ENCODE assay signal across 7 mouse cellular contexts in the genomic region with DNA sequence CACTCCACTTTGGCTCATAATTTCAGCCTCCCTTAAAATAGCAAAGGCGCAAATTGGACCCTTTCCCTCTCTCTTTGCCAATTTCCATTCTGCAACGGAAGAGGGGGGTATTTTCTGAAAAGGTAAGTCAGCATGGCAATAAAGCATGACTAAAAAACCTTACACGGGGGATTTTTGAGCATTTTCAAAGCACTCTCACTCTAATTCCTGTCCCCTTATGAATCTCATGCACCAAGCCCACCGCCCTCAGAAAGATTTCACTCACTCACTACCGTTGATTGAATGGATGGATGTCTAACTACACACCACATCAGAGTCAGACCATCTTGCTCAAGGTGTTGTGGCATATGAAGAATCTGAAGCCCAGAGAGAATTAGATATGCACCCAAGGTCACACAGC. TPM values are rescaled to one million over a fixed set of nuclear protein-coding genes. Genes with fewer than 3 reads are reported as not detected.
DNase-seq lines count a peak whose midpoint lies in the region; ATAC-seq and TF ChIP-seq lines count a peak whose summit lies in the region.

Hs6st2 (minus strand) TSS at position 101 of the 400 bp plus-strand sequence.

- no peak within 1 kb of the TSS for H3K27ac ChIP-seq in left cerebral cortex, adult 2 months
- peak within 1 kb of the TSS; percentile 54 for H3K27ac ChIP-seq in forebrain, embryonic 14.5 days (ENCODE audit: low read depth, low read length)
- peak within 1 kb of the TSS; percentile 71 for H3K27ac ChIP-seq in neural tube, embryonic 15.5 days (replicated peaks)

- 31% methylated on average over 5 of the region's 5 CpGs for WGBS in forebrain, embryonic 14.5 days
- 38% methylated on average over 5 of the region's 5 CpGs for whole genome bisulfite sequencing in neural tube, embryonic 15.5 days

- intact Hi-C loops in left cerebral cortex, adult 2 months (cut with DNase I), result no loop called here
- intact Hi-C loops in left cerebral cortex, postnatal 14 days (cut with DNase I), result loop anchor here (10.0 kb wide), 1 partner anchor 277 kb away; no protein-coding TSS in a partner anchor

- H3K9me3 ChIP-seq in forebrain, embryonic 14.5 days (replicated peaks; ENCODE audit: control insufficient read depth, low read length), result no peaks in the 10 kb centered on the region
- no peaks in the 10 kb centered on the region for H3K9me3 ChIP-seq in neural tube, embryonic 15.5 days (replicated peaks)

- no peak for ATAC-seq in forebrain, embryonic 14.5 days
- ATAC-seq in neural tube, embryonic 15.5 days (ENCODE audit: low FRiP score), result no peak

- peak within 1 kb of the TSS; percentile 68 for H3K9ac ChIP-seq in forebrain, embryonic 14.5 days (ENCODE audit: low read length)
- peak within 1 kb of the TSS; percentile 52 for H3K9ac ChIP-seq in neural tube, embryonic 15.5 days (replicated peaks)

- DNase-seq in left cerebral cortex, adult 2 months (ENCODE audit: extremely low spot score in 1 of 2, low spot score in 2 of 2), result no peak
- DNase-seq in left cerebral cortex, adult 11 months (ENCODE audit: low spot score), result no peak
- no peak for DNase-seq in forebrain, embryonic 14.5 days (ENCODE audit: low spot score)
- no peak for DNase-seq in left cerebral cortex, postnatal 14 days (ENCODE audit: low spot score in 2 of 2)
- DNase-seq in embryo, embryonic 11 days, result no peak
- DNase-seq in spleen, postnatal 14 days (ENCODE audit: low spot score in 2 of 2), result no peak

- TF ChIP-seq CTCF in left cerebral cortex, adult 2 months (IDR thresholded peaks at IDR 0.05), result no peak

- no peaks in the 10 kb centered on the region for H3K27me3 ChIP-seq in forebrain, embryonic 14.5 days (replicated peaks; ENCODE audit: control insufficient read depth, insufficient read depth, low read length)
- H3K27me3 ChIP-seq in neural tube, embryonic 15.5 days (replicated peaks), result peaks cover 7% of the 10 kb centered on the region; the same call in 1 of the 2 replicates

- H3K36me3 ChIP-seq in forebrain, embryonic 14.5 days (ENCODE audit: control insufficient read depth, insufficient read depth, low read length), result no peaks in the 10 kb centered on the region
- no peaks in the 10 kb centered on the region for H3K36me3 ChIP-seq in neural tube, embryonic 15.5 days

- peak within 1 kb of the TSS; percentile 53 for H3K4me3 ChIP-seq in left cerebral cortex, adult 2 months
- peak within 1 kb of the TSS; percentile 40 for H3K4me3 ChIP-seq in forebrain, embryonic 14.5 days (ENCODE audit: low read depth, low read length)
- peak within 1 kb of the TSS; percentile 53 for H3K4me3 ChIP-seq in neural tube, embryonic 15.5 days (replicated peaks)

- H3K4me1 ChIP-seq in forebrain, embryonic 14.5 days (ENCODE audit: control insufficient read depth, insufficient read depth, low read length), result no peaks in the 10 kb centered on the region
- no peaks in the 10 kb centered on the region; the same call in 1 of the 2 replicates for H3K4me1 ChIP-seq in neural tube, embryonic 15.5 days

- H3K4me2 ChIP-seq in forebrain, embryonic 14.5 days (ENCODE audit: low read length), result peak within 1 kb of the TSS; percentile 73
- peak within 1 kb of the TSS; percentile 80 for H3K4me2 ChIP-seq in neural tube, embryonic 15.5 days

RNA-seq across cellular contexts. Expression of gene Hs6st2, which starts in this region (rescaled TPM):
- total RNA-seq in left cerebral cortex, adult 2 months (2021), result 10 to 100 TPM; 32.3 to 37.6 TPM
- polyA plus RNA-seq in forebrain, embryonic 14.5 days (2014; fragmentation: Nextera tagmentation; extraction: Ambion mirVana), result 36.2 and 47.1 TPM in 2 replicates
- total RNA-seq in left cerebral cortex, postnatal 14 days (2021), result 10 to 100 TPM; 41.7 to 51.7 TPM
- 33.8 and 38.4 TPM in 2 replicates for polyA plus RNA-seq in neural tube, embryonic 15.5 days (2015; fragmentation: Nextera tagmentation; extraction: Ambion mirVana)
